Comparison of ENCODE assay signal across 10 mouse cellular contexts in the genomic region with DNA sequence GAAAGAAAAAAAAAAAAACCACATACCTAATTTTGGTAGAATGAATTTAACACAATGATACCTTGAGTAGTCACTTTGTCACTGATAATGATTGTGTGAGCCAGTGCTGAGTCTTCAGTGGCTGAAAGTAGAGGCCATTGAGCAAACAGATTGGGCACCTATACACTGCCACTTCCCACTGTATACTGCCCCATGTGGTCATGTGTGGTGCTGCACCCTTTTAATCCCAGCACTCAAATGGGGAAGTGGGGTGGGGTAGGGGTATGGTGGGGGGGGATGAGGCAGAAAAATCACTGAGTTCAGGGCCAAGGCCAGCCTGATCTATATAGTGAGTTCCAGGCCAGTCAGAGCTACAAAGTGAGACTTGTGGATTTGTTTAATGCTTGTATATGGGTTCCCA. TPM values are rescaled to one million over a fixed set of nuclear protein-coding genes. Genes with fewer than 3 reads are reported as not detected.
DNase-seq lines count a peak whose midpoint lies in the region; ATAC-seq lines count a peak whose summit lies in the region.
"Had no signal": no experiment of that assay in that cellular context is flagged by ENCODE, and none has a peak within 500 bp of the region (broad histone marks: within the 10 kb centered on the region; RNA-seq: fewer than 3 reads in every experiment).

No protein-coding gene starts in this region.

- H3K4me2 ChIP-seq in hindbrain, embryonic 16.5 days (ENCODE audit: low read length) = no peak overlapping the region
- no peak overlapping the region for H3K4me2 ChIP-seq in kidney, embryonic 14.5 days (replicated peaks; ENCODE audit: low read depth, low read length)
- H3K4me2 ChIP-seq: embryonic facial prominence, embryonic 12.5 days; limb, embryonic 12.5 days had no signal

- peaks cover 54% of the 10 kb centered on the region for H3K36me3 ChIP-seq in hindbrain, embryonic 10.5 days
- H3K36me3 ChIP-seq in hindbrain, embryonic 16.5 days (ENCODE audit: control insufficient read depth, insufficient read depth, low read length) = peaks cover 9% of the 10 kb centered on the region
- H3K36me3 ChIP-seq in kidney, embryonic 14.5 days (ENCODE audit: control insufficient read depth, insufficient read depth, low read length) = no peaks in the 10 kb centered on the region; the same call in 1 of the 2 replicates

- no peaks in the 10 kb centered on the region for H3K27me3 ChIP-seq in hindbrain, embryonic 10.5 days (ENCODE audit: insufficient read depth, poor library complexity, severe bottlenecking)
- H3K27me3 ChIP-seq in hindbrain, embryonic 16.5 days (replicated peaks; ENCODE audit: control insufficient read depth, insufficient read depth, low read length) = no peaks in the 10 kb centered on the region
- H3K27me3 ChIP-seq in kidney, embryonic 14.5 days (ENCODE audit: control insufficient read depth, insufficient read depth, low read length) = no peaks in the 10 kb centered on the region
- H3K27me3 ChIP-seq: embryonic facial prominence, embryonic 12.5 days; limb, embryonic 12.5 days had no signal

- H3K9me3 ChIP-seq in hindbrain, embryonic 10.5 days = 0 out of 2 replicates have a peak, but pooled peaks cover 4% of the 10 kb centered on the region
- H3K9me3 ChIP-seq in hindbrain, embryonic 16.5 days (ENCODE audit: control insufficient read depth, low read length) = no peaks in the 10 kb centered on the region
- no peaks in the 10 kb centered on the region for H3K9me3 ChIP-seq in kidney, embryonic 14.5 days (ENCODE audit: control insufficient read depth, low read length)
- H3K9me3 ChIP-seq: embryonic facial prominence, embryonic 12.5 days; limb, embryonic 12.5 days had no signal

- no peak overlapping the region for H3K4me3 ChIP-seq in hindbrain, embryonic 10.5 days
- no peak overlapping the region for H3K4me3 ChIP-seq in hindbrain, embryonic 16.5 days (ENCODE audit: low read length)
- H3K4me3 ChIP-seq in kidney, embryonic 14.5 days (ENCODE audit: low read length) = no peak overlapping the region
- H3K4me3 ChIP-seq: embryonic facial prominence, embryonic 12.5 days; limb, embryonic 12.5 days had no signal

- ATAC-seq in hindbrain, embryonic 16.5 days = no peak
- ATAC-seq in kidney, embryonic 14.5 days (ENCODE audit: low FRiP score, low TSS enrichment) = peak; percentile 55; the same call in 1 of the 2 replicates

- H3K9ac ChIP-seq in hindbrain, embryonic 16.5 days (ENCODE audit: low read depth, low read length) = no peak overlapping the region
- H3K9ac ChIP-seq in kidney, embryonic 14.5 days (ENCODE audit: low read depth, low read length) = no peak overlapping the region
- H3K9ac ChIP-seq: embryonic facial prominence, embryonic 12.5 days; limb, embryonic 12.5 days had no signal

- peak; percentile 49 for DNase-seq in hindbrain, embryonic 10.5 days (ENCODE audit: low spot score)
- DNase-seq in B cell, adult 2 months = peak; percentile 82 to 86
- DNase-seq in T-cell, adult 2 months (ENCODE audit: low spot score) = peak; percentile 51
- DNase-seq in naive thymus-derived CD4-positive, alpha-beta T cell, adult 2 months (ENCODE audit: low read depth) = peak; percentile 75
- DNase-seq in layer of hippocampus, adult 18-20 months (ENCODE audit: low spot score in 2 of 2) = no peak
- DNase-seq in frontal cortex, postnatal 25 days (ENCODE audit: low spot score in 2 of 2) = no peak

- no peaks in the 10 kb centered on the region for H3K4me1 ChIP-seq in hindbrain, embryonic 10.5 days (replicated peaks)
- no peaks in the 10 kb centered on the region for H3K4me1 ChIP-seq in hindbrain, embryonic 16.5 days (ENCODE audit: control insufficient read depth, insufficient read depth, low read depth, low read length)
- no peaks in the 10 kb centered on the region for H3K4me1 ChIP-seq in kidney, embryonic 14.5 days (ENCODE audit: control insufficient read depth, insufficient read depth, low read length)
- H3K4me1 ChIP-seq: embryonic facial prominence, embryonic 12.5 days; limb, embryonic 12.5 days had no signal

- H3K27ac ChIP-seq in hindbrain, embryonic 10.5 days = no peak overlapping the region
- no peak overlapping the region for H3K27ac ChIP-seq in hindbrain, embryonic 16.5 days (ENCODE audit: low read depth, low read length)
- H3K27ac ChIP-seq in kidney, embryonic 14.5 days (ENCODE audit: low read depth, low read length) = no peak overlapping the region
- H3K27ac ChIP-seq: embryonic facial prominence, embryonic 12.5 days; limb, embryonic 12.5 days had no signal

RNA-seq across cellular contexts. Expression of a gene that starts 8.2 kb away (rescaled TPM):
- polyA plus RNA-seq in hindbrain, embryonic 10.5 days (2016; fragmentation: Nextera tagmentation; extraction: Ambion mirVana) = 2.2 and 2.4 TPM in 2 replicates
- polyA plus RNA-seq in hindbrain, embryonic 16.5 days (2015; fragmentation: Nextera tagmentation; extraction: Ambion mirVana) = 3.0 and 3.5 TPM in 2 replicates
- 1.6 and 2.7 TPM in 2 replicates for polyA plus RNA-seq in kidney, embryonic 14.5 days (2014; fragmentation: Nextera tagmentation; extraction: Ambion mirVana)
- total RNA-seq in layer of hippocampus, adult 18-20 months (2021) = 1 to 10 TPM; 8.3 to 9.4 TPM

RNA-seq across cellular contexts. Expression of a gene that starts 8.4 kb away (rescaled TPM):
- 71.0 and 91.5 TPM in 2 replicates for polyA plus RNA-seq in hindbrain, embryonic 10.5 days (2016; fragmentation: Nextera tagmentation; extraction: Ambion mirVana)
- 93.8 and 101 TPM in 2 replicates for polyA plus RNA-seq in hindbrain, embryonic 16.5 days (2015; fragmentation: Nextera tagmentation; extraction: Ambion mirVana)
- polyA plus RNA-seq in kidney, embryonic 14.5 days (2014; fragmentation: Nextera tagmentation; extraction: Ambion mirVana) = 52.4 and 56.0 TPM in 2 replicates
- 10 to 100 TPM; 46.2 to 46.9 TPM for total RNA-seq in layer of hippocampus, adult 18-20 months (2021)

RNA-seq across cellular contexts. Expression of a gene that starts 20.1 kb away (rescaled TPM):
- polyA plus RNA-seq in hindbrain, embryonic 10.5 days (2016; fragmentation: Nextera tagmentation; extraction: Ambion mirVana) = 280 and 301 TPM in 2 replicates
- 220 and 251 TPM in 2 replicates for polyA plus RNA-seq in hindbrain, embryonic 16.5 days (2015; fragmentation: Nextera tagmentation; extraction: Ambion mirVana)
- 274 and 346 TPM in 2 replicates for polyA plus RNA-seq in kidney, embryonic 14.5 days (2014; fragmentation: Nextera tagmentation; extraction: Ambion mirVana)
- 10 to 100 TPM; 96.4 to 98.2 TPM for total RNA-seq in layer of hippocampus, adult 18-20 months (2021)

RNA-seq across cellular contexts. Expression of a gene that starts 37.1 kb away (rescaled TPM):
- 18.6 and 20.7 TPM in 2 replicates for polyA plus RNA-seq in hindbrain, embryonic 10.5 days (2016; fragmentation: Nextera tagmentation; extraction: Ambion mirVana)
- 19.1 and 21.5 TPM in 2 replicates for polyA plus RNA-seq in hindbrain, embryonic 16.5 days (2015; fragmentation: Nextera tagmentation; extraction: Ambion mirVana)
- 11.9 and 13.0 TPM in 2 replicates for polyA plus RNA-seq in kidney, embryonic 14.5 days (2014; fragmentation: Nextera tagmentation; extraction: Ambion mirVana)
- total RNA-seq in layer of hippocampus, adult 18-20 months (2021) = 10 to 100 TPM; 49.4 TPM

RNA-seq across cellular contexts. Expression of a gene that starts 40.1 kb away (rescaled TPM):
- 44.7 and 44.8 TPM in 2 replicates for polyA plus RNA-seq in hindbrain, embryonic 10.5 days (2016; fragmentation: Nextera tagmentation; extraction: Ambion mirVana)
- 46.0 and 51.5 TPM in 2 replicates for polyA plus RNA-seq in hindbrain, embryonic 16.5 days (2015; fragmentation: Nextera tagmentation; extraction: Ambion mirVana)
- polyA plus RNA-seq in kidney, embryonic 14.5 days (2014; fragmentation: Nextera tagmentation; extraction: Ambion mirVana) = 20.3 and 31.6 TPM in 2 replicates
- 10 to 100 TPM; 51.7 to 56.9 TPM for total RNA-seq in layer of hippocampus, adult 18-20 months (2021)

Comparison
In these comparisons a context has a peak if more than half of its experiments do, and no peak if none do; other contexts are left out.
1. DNase-seq: peak in hindbrain, embryonic 10.5 days (single experiment), B cell, adult 2 months (2 of 2), T-cell, adult 2 months (single experiment) and naive thymus-derived CD4-positive, alpha-beta T cell, adult 2 months (single experiment); none in layer of hippocampus, adult 18-20 months (0 of 2) and frontal cortex, postnatal 25 days (0 of 2).